Mouse (Mus musculus) spleen, adult 2 months (tissue): ENCODE measurements around the gene Racgap1. TPM values are rescaled to one million over a fixed set of nuclear protein-coding genes. Genes with fewer than 3 reads are reported as not detected.

Experiments
- DNase-seq, 2 experiments: peaks; one replicate each; pipeline versions ENCODE4 v3.0.0 to v3.0.0-alpha.2; 2012 to 2021; ENCODE audit warnings: low spot score in 2 of 2, low read depth in 1 of 2
- H3K27ac ChIP-seq: fragments of 200-500 bp; 2 replicates; pipeline ENCODE4 v1.5.1; 2012; ENCODE audit warnings: low read length, inconsistent platforms; ENCODE audit not compliant: insufficient read depth
- H3K27me3 ChIP-seq: fragments of 200-500 bp; 2 replicates; pipeline ENCODE4 v1.6.1; 2012; ENCODE audit warnings: mild to moderate bottlenecking, moderate library complexity, low read length, inconsistent platforms; ENCODE audit not compliant: control insufficient read depth, insufficient read depth
- H3K36me3 ChIP-seq: fragments of 200-500 bp; 2 replicates; pipeline ENCODE4 v1.6.1; 2012; ENCODE audit warnings: mild to moderate bottlenecking, low read length, inconsistent platforms; ENCODE audit not compliant: control insufficient read depth, insufficient read depth
- H3K4me1 ChIP-seq: fragments of 200-500 bp; 2 replicates; pipeline ENCODE4 v1.6.1; 2011; ENCODE audit warnings: inconsistent platforms; ENCODE audit not compliant: control insufficient read depth, insufficient read depth, insufficient read length
- H3K4me3 ChIP-seq: fragments of 200-500 bp; 2 replicates; pipeline ENCODE4 v1.5.1; 2011; ENCODE audit warnings: mild to moderate bottlenecking, inconsistent platforms; ENCODE audit not compliant: insufficient read depth, insufficient read length; ENCODE audit errors: extremely low read depth
- CTCF ChIP-seq: fragments of 200-500 bp; IDR thresholded peaks from 2 replicates; pipeline ENCODE4 v1.5.1; 2011; ENCODE audit warnings: mild to moderate bottlenecking, inconsistent platforms; ENCODE audit not compliant: insufficient read depth, insufficient read length, insufficient replicate concordance; ENCODE audit errors: extremely low read depth
- POLR2A ChIP-seq: fragments of 200-500 bp; IDR thresholded peaks from 2 replicates; pipeline ENCODE4 v1.6.1; 2011; ENCODE audit warnings: low read depth, low read length, inconsistent platforms
- WGBS: fragments of 180-500 bp; shearing (Covaris S2); methylation state at CpG from one replicate; pipeline ENCODE4 v1.1.7; 2018; 5-methylcytosine and 5-hydroxymethylcytosine counted together
- polyA plus RNA-seq: library from polyadenylated mRNA; depleted of rRNA; stranded (reverse); fragments of >200 nt; gene quantifications from 2 replicates; pipeline ENCODE4 v1.2.3, GENCODE M21; 2012

The Racgap1 gene
- polyA plus RNA-seq, 1 experiment, result 12.7 TPM

- DNase-seq, result no peak
- TF ChIP-seq POLR2A, result no peak
- TF ChIP-seq CTCF, result no peak
- H3K36me3 ChIP-seq, result no peaks in the 10 kb centered on the region
- WGBS, result 48% methylated on average over 10 of the region's 10 CpGs
- no peak overlapping the region for H3K27ac ChIP-seq
- H3K4me3 ChIP-seq, result no peak overlapping the region
- H3K27me3 ChIP-seq, result peaks cover 1% of the 10 kb centered on the region; the same call in 1 of the 2 replicates
- H3K4me1 ChIP-seq, result no peaks in the 10 kb centered on the region
Observed at GRCm38 (mm10) chr15:99607388-99608113, 43.9 kb downstream of the Racgap1 start.

GRCm38 (mm10) chr15:99606515-99606914 lies 44.9 kb downstream of the Racgap1 start:
- 49% methylated on average over 5 of the region's 5 CpGs for WGBS
- peaks cover 1% of the 10 kb centered on the region; the same call in 1 of the 2 replicates for H3K27me3 ChIP-seq
- no peak for DNase-seq

GRCm38 (mm10) chr15:99605595-99605994 lies 45.9 kb downstream of the Racgap1 start:
- no peak for TF ChIP-seq CTCF
- no peak for TF ChIP-seq POLR2A
- Histone ChIP-seq H3K4me1 (no peaks in the 10 kb centered on the region), H3K36me3 (no peaks in the 10 kb centered on the region), H3K27me3 (no peaks in the 10 kb centered on the region), H3K27ac (no peak overlapping the region), H3K4me3 (no peak overlapping the region)
- 81% methylated on average over 3 of the region's 3 CpGs for WGBS
- no peak for DNase-seq

More at GRCm38 (mm10) chr15:99606515-99606914, 44.9 kb downstream of the Racgap1 start:
- Histone ChIP-seq H3K4me1 (no peaks in the 10 kb centered on the region), H3K4me3 (no peak overlapping the region), H3K36me3 (no peaks in the 10 kb centered on the region), H3K27ac (no peak overlapping the region)
- no peak for TF ChIP-seq POLR2A
- TF ChIP-seq CTCF, result no peak

- Histone ChIP-seq H3K27ac (no peak overlapping the region), H3K36me3 (no peaks in the 10 kb centered on the region), H3K4me3 (no peak overlapping the region), H3K4me1 (no peaks in the 10 kb centered on the region), H3K27me3 (no peaks in the 10 kb centered on the region)
- DNase-seq, result no peak
- TF ChIP-seq POLR2A, result no peak
- TF ChIP-seq CTCF, result no peak
- 83% methylated on average over 7 of the region's 7 CpGs for WGBS
Observed at GRCm38 (mm10) chr15:99603216-99603615, 48.2 kb downstream of the Racgap1 start.

- Histone ChIP-seq H3K4me1 (no peaks in the 10 kb centered on the region), H3K4me3 (no peak overlapping the region), H3K27ac (no peak overlapping the region), H3K36me3 (no peaks in the 10 kb centered on the region), H3K27me3 (no peaks in the 10 kb centered on the region)
- TF ChIP-seq POLR2A (no peak), CTCF (no peak)
- WGBS, result 86% methylated on average over 17 of the region's 17 CpGs
- no peak for DNase-seq
Observed at GRCm38 (mm10) chr15:99602206-99602820, 49.1 kb downstream of the Racgap1 start.

GRCm38 (mm10) chr15:99601823-99602120 lies 49.7 kb downstream of the Racgap1 start:
- H3K36me3 ChIP-seq, result no peaks in the 10 kb centered on the region
- H3K27ac ChIP-seq, result no peak overlapping the region
- 64% methylated on average over 5 of the region's 5 CpGs for WGBS
- no peak overlapping the region for H3K4me3 ChIP-seq
- no peak for DNase-seq
- TF ChIP-seq CTCF, result no peak
- no peak for TF ChIP-seq POLR2A
- no peaks in the 10 kb centered on the region for H3K4me1 ChIP-seq
- H3K27me3 ChIP-seq, result no peaks in the 10 kb centered on the region
